18 mouse cellular contexts compared by ENCODE assay signal in the genomic region with DNA sequence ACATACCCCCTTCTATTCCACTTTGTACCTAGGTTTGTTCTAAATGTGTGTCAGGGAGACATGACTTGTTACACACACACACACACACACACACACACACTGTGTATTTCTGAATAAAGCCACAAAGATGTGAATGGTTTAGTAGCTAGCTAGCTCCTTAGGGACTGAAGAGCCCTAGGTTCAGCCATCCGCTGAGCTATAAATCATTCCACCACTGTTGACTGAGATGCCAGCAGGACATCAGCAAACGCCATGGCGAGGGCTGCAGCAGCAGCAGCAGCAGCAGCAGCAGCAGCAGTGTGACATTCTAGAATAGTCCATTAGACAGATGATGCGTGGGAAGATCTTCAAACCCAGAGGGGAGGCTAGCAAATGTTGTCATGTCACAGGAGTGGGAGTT.
DNase-seq lines count a peak whose midpoint lies in the region; ATAC-seq and TF ChIP-seq lines count a peak whose summit lies in the region.
"Had no signal": no experiment of that assay in that cellular context is flagged by ENCODE, and none has a peak within 500 bp of the region (broad histone marks: within the 10 kb centered on the region; RNA-seq: fewer than 3 reads in every experiment).

No protein-coding gene starts in this region.

- H3K27ac ChIP-seq in hindbrain, postnatal 0 days = no peak overlapping the region
- no peak overlapping the region for H3K27ac ChIP-seq in hindbrain, embryonic 10.5 days
- H3K27ac ChIP-seq in midbrain, postnatal 0 days (ENCODE audit: low read depth, low read length) = no peak overlapping the region
- no peak overlapping the region for H3K27ac ChIP-seq in midbrain, embryonic 16.5 days (ENCODE audit: low read length)
- H3K27ac ChIP-seq: embryonic facial prominence, embryonic 13.5 days; gastrocnemius, adult 2 months; heart, embryonic 10.5 days had no signal

- H3K4me3 ChIP-seq in hindbrain, postnatal 0 days (ENCODE audit: low read length) = no peak overlapping the region
- no peak overlapping the region for H3K4me3 ChIP-seq in hindbrain, embryonic 10.5 days
- no peak overlapping the region for H3K4me3 ChIP-seq in midbrain, postnatal 0 days (ENCODE audit: low read depth, low read length)
- no peak overlapping the region for H3K4me3 ChIP-seq in midbrain, embryonic 16.5 days (ENCODE audit: low read depth, low read length)
- H3K4me3 ChIP-seq: embryonic facial prominence, embryonic 13.5 days; gastrocnemius, adult 2 months; heart, embryonic 10.5 days had no signal

- no peak for TF ChIP-seq CTCF in hindbrain, postnatal 0 days (IDR thresholded peaks at IDR 0.05; ENCODE audit: low read depth)
- TF ChIP-seq CTCF in midbrain, postnatal 0 days (IDR thresholded peaks at IDR 0.05) = no peak

- peak; percentile 15 for DNase-seq in hindbrain, postnatal 0 days (ENCODE audit: low spot score)
- DNase-seq in hindbrain, embryonic 10.5 days (ENCODE audit: low spot score) = no peak
- peak; percentile 9 for DNase-seq in midbrain, postnatal 0 days (ENCODE audit: low spot score)
- DNase-seq in embryo, embryonic 10.5 days (ENCODE audit: low spot score) = peak; percentile 55
- DNase-seq in retina, postnatal 1 day = peak; percentile 48
- DNase-seq in gastrocnemius, adult 18-20 months (ENCODE audit: low spot score) = no peak
- DNase-seq: adrenal gland, postnatal 36 days; B cell, adult 2 months; cerebellum, adult 2 months; gastrocnemius, adult 2 months; heart, postnatal 10 days; kidney, adult 18-20 months; kidney, postnatal 25 days; liver; lung, adult 18-20 months had no signal

- WGBS in hindbrain, postnatal 0 days = 30% methylated on average over 4 of the region's 4 CpGs
- 40% methylated on average over 4 of the region's 4 CpGs for WGBS in hindbrain, embryonic 10.5 days
- WGBS in midbrain, postnatal 0 days = 31% methylated on average over 4 of the region's 4 CpGs
- WGBS in midbrain, embryonic 16.5 days = 29% methylated on average over 4 of the region's 4 CpGs

- no peaks in the 10 kb centered on the region for H3K4me1 ChIP-seq in hindbrain, postnatal 0 days (ENCODE audit: insufficient read depth, low read length)
- H3K4me1 ChIP-seq in hindbrain, embryonic 10.5 days (replicated peaks) = peaks cover 13% of the 10 kb centered on the region
- no peaks in the 10 kb centered on the region for H3K4me1 ChIP-seq in midbrain, postnatal 0 days (ENCODE audit: insufficient read depth, low read length)
- peaks cover 8% of the 10 kb centered on the region for H3K4me1 ChIP-seq in midbrain, embryonic 16.5 days (ENCODE audit: control insufficient read depth, insufficient read depth, low read length)

- H3K36me3 ChIP-seq in hindbrain, postnatal 0 days (ENCODE audit: insufficient read depth, low read length) = no peaks in the 10 kb centered on the region
- H3K36me3 ChIP-seq in hindbrain, embryonic 10.5 days = no peaks in the 10 kb centered on the region
- H3K36me3 ChIP-seq in midbrain, postnatal 0 days (ENCODE audit: insufficient read depth, low read length) = no peaks in the 10 kb centered on the region
- H3K36me3 ChIP-seq in midbrain, embryonic 16.5 days (ENCODE audit: control insufficient read depth, insufficient read depth, low read length) = no peaks in the 10 kb centered on the region
- H3K36me3 ChIP-seq: embryonic facial prominence, embryonic 13.5 days; heart, embryonic 10.5 days had no signal

- no peaks in the 10 kb centered on the region for H3K9me3 ChIP-seq in hindbrain, postnatal 0 days (ENCODE audit: low read length)
- H3K9me3 ChIP-seq in hindbrain, embryonic 10.5 days = 0 out of 2 replicates have a peak, but pooled peaks cover 3% of the 10 kb centered on the region
- no peaks in the 10 kb centered on the region for H3K9me3 ChIP-seq in midbrain, postnatal 0 days (ENCODE audit: low read length)
- H3K9me3 ChIP-seq in midbrain, embryonic 16.5 days (replicated peaks; ENCODE audit: control insufficient read depth, low read length, poor library complexity, severe bottlenecking) = peaks cover 4% of the 10 kb centered on the region; the same call in 1 of the 2 replicates
- H3K9me3 ChIP-seq: embryonic facial prominence, embryonic 13.5 days; heart, embryonic 10.5 days had no signal

- no peak for ATAC-seq in hindbrain, postnatal 0 days
- no peak for ATAC-seq in midbrain, postnatal 0 days (ENCODE audit: low FRiP score)
- no peak for ATAC-seq in midbrain, embryonic 16.5 days

- H3K4me2 ChIP-seq in hindbrain, postnatal 0 days (ENCODE audit: low read depth, low read length) = no peak overlapping the region
- no peak overlapping the region for H3K4me2 ChIP-seq in midbrain, postnatal 0 days (ENCODE audit: low read depth, low read length, poor library complexity, severe bottlenecking)
- H3K4me2 ChIP-seq in midbrain, embryonic 16.5 days (ENCODE audit: low read length) = no peak overlapping the region

- no peak overlapping the region for H3K9ac ChIP-seq in hindbrain, postnatal 0 days (replicated peaks; ENCODE audit: low read length)
- no peak overlapping the region for H3K9ac ChIP-seq in midbrain, postnatal 0 days (replicated peaks; ENCODE audit: low read length, poor library complexity, severe bottlenecking)
- no peak overlapping the region for H3K9ac ChIP-seq in midbrain, embryonic 16.5 days (ENCODE audit: low read depth, low read length)
- H3K9ac ChIP-seq: embryonic facial prominence, embryonic 13.5 days had no signal

- no peaks in the 10 kb centered on the region for H3K27me3 ChIP-seq in hindbrain, postnatal 0 days (ENCODE audit: insufficient read depth, low read length)
- peaks cover 38% of the 10 kb centered on the region for H3K27me3 ChIP-seq in hindbrain, embryonic 10.5 days (ENCODE audit: insufficient read depth, poor library complexity, severe bottlenecking)
- H3K27me3 ChIP-seq in midbrain, postnatal 0 days (ENCODE audit: insufficient read depth, low read length) = no peaks in the 10 kb centered on the region
- H3K27me3 ChIP-seq in midbrain, embryonic 16.5 days (ENCODE audit: control insufficient read depth, insufficient read depth, low read depth, low read length) = no peaks in the 10 kb centered on the region; the same call in 1 of the 2 replicates

Comparison
In these comparisons a context has a peak if more than half of its experiments do, and no peak if none do; other contexts are left out.
1. DNase-seq: peak in hindbrain, postnatal 0 days (single experiment), midbrain, postnatal 0 days (single experiment), embryo, embryonic 10.5 days (single experiment) and retina, postnatal 1 day (single experiment); none in hindbrain, embryonic 10.5 days (single experiment) and gastrocnemius, adult 18-20 months (single experiment).